Mouse (Mus musculus) neutrophil, adult 5-6 weeks (primary cell): Measurements from ENCODE around the gene Cd5l. TPM values are rescaled to one million over a fixed set of nuclear protein-coding genes. Genes with fewer than 3 reads are reported as not detected.
A peak's percentile ranks its signal among the peaks of the same experiment; 100 is the strongest.
"Not testable (repeated sequence)": the region's sequence is repeated elsewhere in the genome, so short reads cannot be mapped to it uniquely, and the experiment has no call there.

Experiments
- ATAC-seq: fragments of 151-379, 151-347 bp; 2 replicates; pipeline ENCODE4 v1.8.0; 2017; ENCODE audit warnings: mild to moderate bottlenecking, moderate TSS enrichment; ENCODE audit not compliant: insufficient number of reproducible peaks, poor library complexity, low FRiP score, severe bottlenecking; ENCODE audit errors: extremely low read depth
- total RNA-seq: library from RNA; stranded (forward); fragments of 200-1000 nt; gene quantifications from 2 replicates; pipeline ENCODE4 v1.2.3, GENCODE M21; 2017

Cd5l gene
- not detected in 2 replicates for total RNA-seq

GRCm38 (mm10) chr3:87357581-87357980 is at the start of gene Cd5l:
Gene Cd5l (plus strand): TSS chr3:87357881.
- no peak for ATAC-seq

- ATAC-seq: no peak
Observed at GRCm38 (mm10) chr3:87309922-87310321, 47.8 kb upstream of the Cd5l start.

GRCm38 (mm10) chr3:87322557-87322956 is 35.1 kb upstream of the Cd5l start:
- ATAC-seq: no peak

- ATAC-seq: 0 out of 2 replicates have a peak, but pooled peaks have one; percentile 51
Observed at GRCm38 (mm10) chr3:87323778-87324177, 33.9 kb upstream of the Cd5l start.

- no peak for ATAC-seq
Observed at GRCm38 (mm10) chr3:87337899-87338298, 19.8 kb upstream of the Cd5l start.

- ATAC-seq: not testable (repeated sequence)
Observed at GRCm38 (mm10) chr3:87350992-87351391, 6.7 kb upstream of the Cd5l start.

- no peak for ATAC-seq
Observed at GRCm38 (mm10) chr3:87359215-87359614, 1.5 kb downstream of the Cd5l start.

GRCm38 (mm10) chr3:87360466-87360865 is 2.8 kb downstream of the Cd5l start:
- peak; percentile 68; the same call in 1 of the 2 replicates for ATAC-seq

- ATAC-seq: no peak
Observed at GRCm38 (mm10) chr3:87365691-87366090, 8.0 kb downstream of the Cd5l start.

GRCm38 (mm10) chr3:87367511-87367910 is 9.8 kb downstream of the Cd5l start:
- no peak for ATAC-seq

- 0 out of 2 replicates have a peak, but pooled peaks have one; percentile 23 for ATAC-seq
Observed at GRCm38 (mm10) chr3:87369181-87369580, 11.5 kb downstream of the Cd5l start.

GRCm38 (mm10) chr3:87376195-87377165 is 18.8 kb downstream of the Cd5l start, which contains the start of gene Fcrl1:
Gene Fcrl1 (plus strand): TSS chr3:87376387.
- ATAC-seq: peak; percentile 82

GRCm38 (mm10) chr3:87377228-87377627 is 19.5 kb downstream of the Cd5l start:
- ATAC-seq: no peak

GRCm38 (mm10) chr3:87377719-87378118 is 20.0 kb downstream of the Cd5l start:
- no peak for ATAC-seq

GRCm38 (mm10) chr3:87379641-87380315 is 22.1 kb downstream of the Cd5l start:
- not testable (repeated sequence) for ATAC-seq

GRCm38 (mm10) chr3:87381806-87382712 is 24.4 kb downstream of the Cd5l start:
- ATAC-seq: no peak

GRCm38 (mm10) chr3:87383308-87383707 is 25.6 kb downstream of the Cd5l start:
- ATAC-seq: no peak

GRCm38 (mm10) chr3:87385105-87385504 is 27.4 kb downstream of the Cd5l start:
- ATAC-seq: no peak

GRCm38 (mm10) chr3:87390935-87391334 is 33.3 kb downstream of the Cd5l start:
- no peak for ATAC-seq
